Mouse (Mus musculus) thymus, postnatal 36 days (tissue): ENCODE data around the gene Mbtps1.

Experiments
- DNase-seq, 2 experiments: peaks; one replicate each; pipeline ENCODE4 v3.0.0; 2022; ENCODE audit warnings: mixed read lengths in 2 of 2

Mbtps1 gene

DNA sequence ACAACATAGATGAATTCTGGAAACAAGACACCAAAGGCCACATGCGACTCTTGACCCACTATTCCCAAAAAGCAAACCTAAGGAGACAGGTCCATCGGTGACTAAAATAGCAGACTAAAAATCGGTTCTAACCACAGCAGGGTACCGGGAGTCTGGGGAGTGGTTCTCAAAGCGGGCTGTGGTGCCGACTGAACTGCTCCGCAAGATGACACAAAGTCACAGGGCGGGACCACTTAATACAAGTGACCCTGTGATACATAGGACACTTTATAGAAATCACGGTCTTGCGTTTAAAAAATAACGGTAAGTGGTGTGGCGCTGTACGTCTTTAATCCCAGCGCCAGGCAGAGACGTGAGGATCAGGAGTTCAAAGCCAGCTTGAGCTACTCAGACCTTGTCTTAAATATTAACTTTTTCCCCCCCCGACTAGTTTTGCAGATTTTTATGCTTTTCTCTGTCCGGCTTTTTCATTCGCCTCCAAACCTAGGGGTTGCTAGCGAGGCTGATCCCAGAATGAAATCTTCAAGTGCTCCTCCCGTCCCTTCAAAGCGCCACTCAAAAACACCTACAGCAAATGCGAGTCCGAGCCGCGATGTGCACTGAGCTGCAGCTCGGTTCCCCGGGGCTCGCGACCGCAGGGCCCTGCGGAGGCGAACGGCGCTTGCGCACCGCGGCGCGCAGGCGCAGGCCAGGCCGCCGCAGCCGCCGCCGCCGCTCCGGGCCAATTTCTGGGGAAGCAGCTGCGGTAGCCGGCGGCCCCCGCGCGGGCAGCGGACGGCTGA lies 523 bp downstream of the Mbtps1 start:
- DNase-seq = no peak

DNA sequence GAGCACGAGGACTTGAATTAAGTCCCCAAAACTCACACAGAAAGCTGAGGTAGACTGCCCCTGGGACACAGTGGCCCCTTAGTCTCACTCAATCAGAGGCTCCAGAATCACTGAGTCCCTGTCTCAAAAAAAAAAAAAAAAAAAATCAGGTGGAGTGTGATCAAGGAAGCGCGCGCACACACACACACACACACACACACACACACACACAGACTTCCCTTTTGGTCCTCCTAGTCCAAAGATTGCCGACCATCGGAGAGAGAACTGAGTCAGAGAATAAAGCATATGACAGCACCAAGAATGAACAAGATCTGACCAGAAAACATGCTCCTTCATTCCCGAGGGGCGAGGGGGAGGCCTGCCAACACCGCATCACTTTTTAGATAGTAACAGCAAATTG lies 1.4 kb downstream of the Mbtps1 start:
- DNase-seq = no peak

DNA sequence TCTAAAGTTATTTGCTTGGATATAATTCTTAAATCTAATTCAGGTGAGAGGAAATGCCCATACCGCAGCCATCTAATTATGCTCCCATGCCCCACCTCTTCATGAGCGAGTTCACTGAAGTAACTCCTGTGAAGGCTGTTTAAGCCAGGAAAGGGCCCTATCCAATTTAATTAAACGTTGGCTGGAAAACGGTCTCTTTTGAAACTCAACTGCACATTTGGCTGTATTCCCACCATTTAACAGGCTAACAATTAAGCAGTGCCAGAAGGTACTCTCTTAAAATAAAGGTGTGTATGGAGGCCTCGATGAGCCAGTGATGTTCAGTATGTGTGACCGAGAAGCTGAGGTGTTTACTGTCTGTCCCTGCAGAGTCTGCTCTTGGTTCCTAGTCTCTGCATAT lies 2.7 kb downstream of the Mbtps1 start:
- DNase-seq = no peak

GRCm38 (mm10) chr8:119552967-119553366 lies 5.6 kb downstream of the Mbtps1 start:
- no peak for DNase-seq

- DNase-seq = no peak
Measured at GRCm38 (mm10) chr8:119548560-119549113, 9.9 kb downstream of the Mbtps1 start.

DNA sequence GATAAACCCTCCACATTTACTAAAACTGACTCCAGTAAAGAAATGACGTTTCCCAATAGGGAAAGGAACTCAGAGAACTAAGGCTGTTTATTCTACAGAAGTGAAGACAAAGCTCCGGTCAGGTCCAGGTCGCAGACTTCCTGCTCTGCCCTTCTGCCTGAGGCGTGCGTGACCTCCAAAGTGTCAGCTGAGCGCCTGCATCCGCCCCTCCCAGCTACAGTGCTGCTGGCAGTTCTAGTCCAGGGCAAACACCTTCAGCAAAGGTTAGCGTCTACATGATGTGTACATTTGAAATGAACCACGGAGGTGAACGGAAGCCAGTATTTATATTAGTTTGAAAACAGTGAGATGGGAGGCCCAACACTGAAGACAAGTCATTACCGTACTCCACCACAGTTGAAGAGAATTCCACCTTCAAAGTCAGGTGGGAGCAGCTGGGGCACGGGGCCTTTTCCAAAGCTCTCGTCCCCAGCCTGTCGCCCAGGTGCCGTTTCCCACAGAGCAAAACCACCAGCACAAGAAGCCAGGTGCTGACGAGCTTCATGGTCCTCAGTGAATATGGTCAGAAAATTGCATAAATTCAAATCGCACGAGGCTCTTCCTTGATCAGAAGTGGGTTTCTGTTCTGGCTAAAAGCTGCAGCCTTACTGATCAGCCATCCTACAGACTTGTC lies 11.4 kb downstream of the Mbtps1 start:
- DNase-seq = no peak

DNA sequence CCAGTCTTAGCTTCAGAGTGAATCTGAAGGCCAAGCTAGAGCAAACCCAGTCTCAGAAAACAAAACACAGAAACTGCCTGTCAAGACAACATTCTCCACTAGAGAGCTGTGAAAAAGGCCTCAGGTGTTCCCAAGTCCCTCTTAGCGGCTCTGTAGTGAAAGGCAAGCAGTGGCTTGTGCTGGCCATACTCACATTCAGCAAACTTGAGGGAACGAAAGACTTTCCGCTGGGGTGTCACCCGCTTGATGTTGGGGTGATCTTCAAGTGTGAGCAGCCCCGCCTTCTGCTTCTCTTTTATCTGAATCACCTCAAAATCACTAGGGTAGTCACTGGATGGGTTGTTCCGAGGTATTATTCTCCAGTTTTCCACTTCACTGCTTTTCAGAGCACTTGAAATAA lies 12.7 kb downstream of the Mbtps1 start:
- DNase-seq = no peak

- DNase-seq = no peak
Measured at GRCm38 (mm10) chr8:119545180-119545579, 13.4 kb downstream of the Mbtps1 start.

GRCm38 (mm10) chr8:119544606-119545005 lies 13.9 kb downstream of the Mbtps1 start:
- no peak for DNase-seq

DNA sequence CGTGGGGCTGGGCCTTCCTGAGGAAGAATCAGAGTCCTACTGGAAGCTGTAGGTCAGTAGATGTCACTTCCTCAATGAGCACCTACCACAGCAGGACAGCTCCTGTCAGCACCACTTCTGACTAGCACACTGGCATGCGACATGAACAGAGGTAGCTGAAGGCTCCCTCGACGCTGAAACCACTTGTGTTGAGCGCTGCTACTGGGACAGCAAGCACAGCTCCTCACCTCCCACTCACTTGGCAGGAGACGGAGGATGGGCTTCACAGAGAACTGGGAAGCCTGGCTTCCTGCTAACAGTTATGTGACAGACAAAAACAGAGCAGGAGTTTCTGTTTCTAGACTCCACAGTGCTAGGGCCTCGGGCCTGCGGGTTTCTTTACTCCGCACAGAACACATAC lies 26.6 kb downstream of the Mbtps1 start:
- no peak for DNase-seq

- DNase-seq = no peak
Measured at GRCm38 (mm10) chr8:119531397-119531796, 27.1 kb downstream of the Mbtps1 start.

DNA sequence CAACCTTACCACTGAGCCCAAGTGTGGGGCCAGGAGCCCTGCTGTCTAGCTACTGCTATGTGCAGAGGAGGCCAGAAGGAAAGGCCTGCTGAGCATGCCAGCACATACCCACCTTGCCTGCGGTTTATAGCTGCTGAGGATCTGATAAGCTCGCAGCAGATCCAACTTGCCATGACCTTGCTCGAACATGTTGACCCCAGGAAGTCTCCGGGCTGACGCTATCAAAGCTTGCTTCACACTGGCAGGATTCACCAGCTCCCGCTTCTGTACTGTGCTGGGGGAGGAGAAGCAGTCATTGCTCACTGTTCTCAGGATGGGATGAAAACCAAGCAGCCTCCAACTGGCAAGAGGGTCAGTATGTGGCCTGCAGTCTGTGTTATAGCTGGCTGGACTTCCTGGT lies 27.6 kb downstream of the Mbtps1 start:
- DNase-seq = no peak

DNA sequence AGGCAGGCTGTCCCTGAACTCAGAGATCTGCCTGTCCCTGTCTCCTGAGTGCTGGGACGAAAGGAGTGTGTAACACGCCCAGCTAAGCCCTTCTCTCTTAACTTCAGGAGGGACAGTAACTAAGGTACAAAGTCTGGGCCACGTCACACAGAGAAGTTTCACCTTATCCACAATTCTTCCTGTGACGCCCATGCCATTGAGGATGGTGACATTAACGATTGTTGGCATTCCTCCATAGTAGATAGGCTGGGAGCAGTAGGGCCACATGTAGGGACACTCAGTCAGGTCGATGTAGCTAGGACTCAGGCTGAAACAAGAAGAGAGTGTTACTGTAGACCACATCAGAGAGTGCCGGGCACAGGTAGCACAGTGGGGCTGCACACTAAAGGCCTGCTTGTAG lies 29.8 kb downstream of the Mbtps1 start:
- DNase-seq = no peak

- no peak for DNase-seq
Measured at GRCm38 (mm10) chr8:119520102-119520501, 38.4 kb downstream of the Mbtps1 start.

GRCm38 (mm10) chr8:119516674-119517073 lies 41.9 kb downstream of the Mbtps1 start:
- DNase-seq = no peak

DNA sequence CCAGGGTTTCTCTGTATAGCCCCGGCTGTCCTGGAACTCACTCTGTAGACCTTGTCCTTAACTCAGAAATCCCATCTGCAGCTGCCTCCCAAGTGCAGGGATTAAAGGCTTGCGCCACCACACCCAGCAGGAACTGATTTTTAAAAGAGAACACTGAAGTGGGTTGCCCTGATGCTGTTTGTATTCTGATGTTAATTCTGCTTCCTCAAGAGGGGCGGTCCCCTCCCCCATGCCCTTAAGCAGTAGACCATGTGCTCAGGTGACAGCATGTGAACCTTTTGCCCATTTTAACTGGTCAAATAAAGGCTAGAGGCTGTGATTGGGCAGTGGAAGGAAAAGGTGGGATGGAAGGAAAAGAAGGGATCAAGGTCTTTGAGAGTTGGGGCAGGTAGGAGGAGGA lies 42.8 kb downstream of the Mbtps1 start:
- DNase-seq = no peak

DNA sequence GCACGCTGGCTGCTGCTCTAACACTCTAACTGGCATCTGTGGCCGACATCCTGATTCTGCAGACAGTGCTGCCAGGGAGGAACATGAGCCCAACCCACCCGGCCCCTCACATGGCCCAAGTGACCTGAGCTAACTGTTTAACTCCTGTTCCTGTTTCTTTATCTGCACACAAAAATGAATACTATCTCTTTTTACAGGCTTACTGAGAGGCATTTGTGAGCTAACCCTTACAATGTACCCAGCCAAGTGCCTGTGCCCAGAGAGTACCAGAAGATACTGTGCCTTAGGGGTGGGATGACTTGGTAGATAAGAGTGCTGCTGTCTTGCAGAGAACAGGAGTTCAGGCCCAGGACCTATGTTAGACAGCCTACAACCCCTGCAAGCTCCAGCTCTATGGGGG lies 43.6 kb downstream of the Mbtps1 start:
- no peak for DNase-seq

DNA sequence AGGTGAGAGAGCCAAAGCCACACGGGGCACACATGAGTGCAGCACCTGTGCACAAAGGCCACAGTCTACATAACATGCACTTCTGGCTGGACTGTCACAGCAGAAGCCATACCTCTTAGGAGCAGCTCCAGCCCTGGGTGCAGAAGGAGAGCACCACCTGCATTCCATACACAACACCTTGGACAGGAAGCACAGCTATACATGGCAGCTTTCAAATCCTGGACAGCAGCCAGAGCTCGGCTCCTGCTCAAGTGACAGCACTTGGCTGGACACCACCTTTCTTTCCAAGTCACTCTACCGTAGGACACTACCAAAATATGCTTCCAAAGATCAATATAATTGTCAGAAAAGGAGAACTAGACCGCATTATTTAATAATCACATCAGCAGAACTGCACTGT lies 45.1 kb downstream of the Mbtps1 start:
- DNase-seq = no peak

GRCm38 (mm10) chr8:119511722-119512121 lies 46.8 kb downstream of the Mbtps1 start:
- no peak for DNase-seq

- no peak for DNase-seq
Measured at GRCm38 (mm10) chr8:119510471-119510870, 48.1 kb downstream of the Mbtps1 start.

GRCm38 (mm10) chr8:119506106-119506505 lies 52.4 kb downstream of the Mbtps1 start:
- no peak for DNase-seq

DNA sequence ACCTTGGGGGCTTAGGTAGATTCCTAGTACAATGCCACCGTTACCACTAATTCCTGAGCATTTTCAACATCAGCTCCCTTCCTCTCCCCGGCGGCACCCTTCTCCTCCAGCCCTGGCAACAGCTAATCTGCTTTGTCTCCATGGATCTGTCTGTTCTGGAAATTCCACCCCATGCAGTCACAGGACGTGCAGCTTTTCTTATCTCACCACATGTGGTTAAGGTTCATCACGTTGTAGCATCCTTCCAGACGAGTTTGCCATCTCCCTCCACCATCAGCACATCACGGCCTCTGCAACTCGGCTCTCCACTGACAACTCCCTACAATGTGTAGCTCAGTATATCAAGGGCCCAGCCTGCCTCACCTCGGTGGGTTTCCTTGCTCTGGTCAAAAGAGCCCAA lies 53.0 kb downstream of the Mbtps1 start:
- no peak for DNase-seq

DNA sequence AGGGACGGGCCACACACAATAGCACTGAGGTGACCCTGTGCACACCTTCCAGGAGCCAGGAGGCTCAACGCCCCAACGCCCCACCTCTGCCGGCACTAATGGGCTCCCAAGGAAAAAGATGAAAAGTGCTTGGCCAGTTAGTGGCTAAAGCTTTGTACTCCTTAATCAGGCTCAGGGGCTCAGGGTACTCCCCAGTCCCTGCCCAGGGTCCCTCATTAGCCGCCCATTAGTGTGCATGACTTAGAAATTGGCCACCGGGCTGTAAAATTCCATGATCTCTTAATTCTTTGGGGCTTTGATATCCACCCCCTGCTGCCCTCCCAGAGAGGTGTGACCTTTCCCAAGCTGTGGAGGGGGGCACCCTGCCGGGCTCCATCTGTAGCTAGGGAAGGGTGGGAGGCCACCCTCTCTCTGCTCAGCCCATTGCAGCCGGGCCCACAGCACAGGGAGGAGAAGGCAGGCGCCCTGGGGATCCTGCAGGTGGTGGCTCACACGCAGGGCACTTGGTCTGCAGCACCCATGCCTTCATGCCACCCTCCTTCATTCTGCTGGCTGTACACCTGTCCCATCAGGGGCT lies 55.3 kb downstream of the Mbtps1 start:
- DNase-seq = no peak

DNA sequence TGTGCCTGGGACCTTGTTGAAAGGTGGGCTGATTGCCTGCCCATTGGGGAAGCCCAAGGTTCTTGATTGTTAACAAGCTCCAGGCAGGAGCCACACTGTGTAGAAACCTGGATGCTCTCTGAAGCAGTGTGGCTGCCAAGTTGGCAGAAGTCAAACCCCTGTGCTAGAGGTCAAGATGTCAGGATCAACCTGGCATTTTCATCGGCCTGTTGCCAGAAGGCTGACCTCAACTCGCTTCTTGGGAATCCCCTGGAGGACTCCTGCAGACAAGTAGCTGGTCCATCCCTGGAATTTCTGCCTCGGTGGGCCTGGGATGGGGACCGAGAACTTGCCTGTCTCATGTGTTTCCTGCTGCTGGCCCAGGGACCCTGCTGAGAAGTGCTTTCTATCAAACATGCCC lies 56.4 kb downstream of the Mbtps1 start:
- no peak for DNase-seq
